Mouse (Mus musculus) T-helper 2 cell (primary cell): ENCODE data around the gene Odf3b.

Source experiments
- in situ Hi-C: fragments of 300-600 bp; cut with MboI, MseI; formaldehyde crosslinking; loops from one replicate; pipeline ENCODE4 v1.15.1; 2025; ENCODE audit warnings: high pct_unique_total_duplicates

The Odf3b gene

DNA sequence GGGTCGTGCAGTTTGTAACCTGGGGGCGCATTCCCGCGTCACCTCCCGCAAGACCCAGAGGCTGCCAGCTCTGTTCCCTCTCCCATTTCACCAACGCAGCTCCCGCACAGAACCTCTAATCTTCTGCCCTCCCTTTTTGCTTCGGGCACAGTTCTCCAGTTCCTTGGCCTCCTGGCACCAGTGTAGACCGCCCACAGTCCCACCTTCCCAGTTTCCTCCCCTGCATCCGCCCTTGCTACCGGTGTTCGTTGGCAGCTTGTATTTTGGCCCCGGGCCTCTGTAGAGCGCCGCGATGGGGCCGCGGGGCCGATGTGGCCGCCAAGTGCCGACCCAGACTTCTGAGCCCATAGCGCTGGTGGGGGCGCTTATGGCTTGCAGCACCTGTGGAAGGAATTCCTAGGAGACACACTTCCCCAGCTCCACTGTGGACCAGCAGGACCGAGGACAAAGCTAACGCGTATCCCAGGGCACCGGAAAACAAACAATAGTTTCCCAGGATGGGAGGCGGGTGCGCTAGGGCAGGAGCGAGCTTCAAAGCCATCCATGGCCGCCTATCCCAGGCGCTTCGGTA is at the start of gene Odf3b:
Odf3b (minus strand) TSS at position 452 of the 571 bp plus-strand sequence.
- in situ Hi-C loops, result no loop called here

DNA sequence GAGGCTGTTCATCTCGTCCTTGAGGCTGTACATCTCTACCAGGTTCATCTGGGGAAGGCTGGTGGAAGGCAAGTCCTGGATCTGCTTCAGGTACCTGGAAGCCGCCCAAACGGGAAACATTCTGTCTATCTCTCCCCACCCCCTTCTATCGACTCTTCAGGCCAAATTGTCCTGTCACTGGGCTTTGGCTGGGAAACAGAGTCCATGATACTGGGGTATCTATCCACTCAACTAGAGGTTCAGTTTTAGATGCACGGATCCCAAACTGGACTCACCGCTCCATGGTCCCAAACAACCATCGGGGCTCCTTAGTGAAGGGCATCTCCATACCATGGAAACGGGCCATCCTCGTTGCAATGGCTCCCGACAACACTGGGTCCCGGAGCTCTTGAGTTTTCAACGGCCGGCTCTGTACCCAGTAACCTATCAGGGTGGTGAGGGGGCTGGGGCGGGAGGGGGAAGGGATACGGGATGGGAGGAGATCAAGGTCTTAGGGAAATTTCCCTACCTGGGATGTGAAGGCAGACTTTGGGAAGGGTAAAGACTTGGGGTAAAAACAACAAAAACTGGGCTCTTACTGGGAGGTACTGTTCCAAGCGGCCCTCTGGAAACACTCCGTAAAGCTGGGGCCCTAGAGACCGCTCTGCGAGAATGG is 49.2 kb upstream of the Odf3b start:
- in situ Hi-C loops, result no loop called here

DNA sequence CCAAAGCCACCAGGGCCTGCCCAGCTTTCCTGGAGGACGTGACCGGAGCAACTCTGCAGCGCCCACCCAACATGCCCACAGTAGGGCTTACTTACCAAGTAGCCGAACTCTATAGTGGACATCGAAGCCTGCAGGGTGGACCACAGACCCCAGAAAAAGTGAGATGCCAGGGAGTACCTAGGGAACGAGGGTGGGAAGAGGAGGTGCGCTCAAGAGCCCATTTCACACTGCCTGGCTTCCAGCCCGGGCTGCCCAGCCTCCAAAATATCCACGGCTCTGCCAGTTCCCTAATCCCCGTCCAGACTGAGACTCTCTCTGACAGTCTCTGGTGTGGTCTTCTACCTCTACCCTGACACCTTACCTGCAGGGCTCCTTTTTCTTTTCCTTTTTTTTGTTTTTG is 47.6 kb upstream of the Odf3b start:
- in situ Hi-C loops, result no loop called here

DNA sequence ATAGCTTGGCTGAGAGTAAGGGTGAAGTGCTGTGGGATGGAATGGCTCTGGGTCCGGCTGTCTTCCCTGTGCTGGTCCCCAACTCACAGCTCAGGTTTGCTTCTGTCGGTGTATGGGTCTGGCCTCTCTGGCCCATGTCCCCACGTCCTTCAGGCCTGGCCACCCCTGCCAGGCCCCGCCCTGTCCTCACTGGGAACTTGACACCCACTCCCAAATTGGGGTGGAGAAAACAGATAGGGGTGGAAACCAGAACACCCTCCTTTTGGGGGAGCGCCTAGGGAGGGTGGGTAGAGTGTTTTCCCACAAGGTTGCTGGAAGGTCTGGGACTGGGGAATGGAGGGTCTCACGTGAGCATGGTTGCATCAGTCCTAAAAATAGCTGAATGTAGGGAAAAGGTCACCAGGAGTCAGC is 46.6 kb upstream of the Odf3b start, which contains the start of gene Cpt1b:
Cpt1b (minus strand) TSS at position 153 of the 411 bp plus-strand sequence.
- in situ Hi-C loops, result no loop called here

DNA sequence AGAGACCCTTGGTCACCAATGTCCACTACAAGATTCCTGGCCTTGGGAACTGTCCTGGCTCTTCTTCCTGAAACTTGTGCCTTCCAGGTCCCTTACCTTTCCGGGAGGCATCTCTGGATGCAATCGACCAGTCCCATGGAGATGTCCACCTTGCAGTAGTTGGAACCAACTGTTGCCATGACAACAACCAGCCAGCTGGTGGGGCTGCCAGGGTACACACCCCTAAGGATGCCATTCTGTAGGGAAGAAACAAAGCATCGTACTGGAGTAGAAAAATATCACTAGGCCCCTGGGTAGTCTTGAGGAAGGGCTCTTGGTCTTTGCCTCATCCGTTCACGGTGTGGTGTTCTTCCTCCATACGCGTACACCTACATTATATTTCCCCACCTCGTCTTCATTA is 45.5 kb upstream of the Odf3b start:
- in situ Hi-C loops, result no loop called here

DNA sequence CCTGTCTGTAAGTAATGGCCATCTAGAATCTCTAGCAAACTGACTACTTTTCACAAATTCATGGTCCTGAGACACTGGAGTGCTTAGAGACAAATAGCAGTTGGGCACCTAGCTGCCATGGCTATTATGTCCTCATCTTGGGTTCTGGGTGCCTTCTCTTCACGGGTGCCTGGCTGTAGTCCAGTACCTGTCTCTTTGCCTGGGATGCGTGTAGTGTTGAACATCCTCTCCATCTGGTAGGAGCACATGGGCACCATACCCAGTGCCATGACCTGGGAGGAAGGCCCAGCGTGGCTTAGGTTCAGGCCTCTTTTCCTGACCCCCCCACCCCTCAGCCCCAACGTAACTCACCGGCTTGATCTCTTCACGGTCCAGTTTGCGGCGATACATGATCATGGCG is 42.9 kb upstream of the Odf3b start:
- in situ Hi-C loops, result no loop called here

DNA sequence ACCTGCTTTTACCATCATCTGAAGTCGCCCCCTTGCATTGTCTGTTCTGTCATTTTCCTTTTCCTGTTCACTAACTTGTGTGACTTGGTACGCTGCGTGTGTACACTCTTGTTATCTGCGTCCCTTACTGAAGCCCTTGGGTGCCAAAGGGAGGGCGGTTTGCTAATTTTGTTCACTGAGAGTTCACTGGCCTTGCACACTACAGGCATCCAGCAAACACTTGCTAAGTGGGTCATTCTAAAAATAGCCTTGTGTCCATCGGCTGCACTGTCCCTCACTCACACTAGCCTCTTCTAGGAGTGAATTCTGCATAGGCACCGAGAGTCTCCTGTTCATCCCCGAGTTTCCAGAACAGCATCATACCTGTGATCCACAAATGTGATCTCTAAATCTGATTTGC is 36.2 kb upstream of the Odf3b start:
- in situ Hi-C loops, result no loop called here

DNA sequence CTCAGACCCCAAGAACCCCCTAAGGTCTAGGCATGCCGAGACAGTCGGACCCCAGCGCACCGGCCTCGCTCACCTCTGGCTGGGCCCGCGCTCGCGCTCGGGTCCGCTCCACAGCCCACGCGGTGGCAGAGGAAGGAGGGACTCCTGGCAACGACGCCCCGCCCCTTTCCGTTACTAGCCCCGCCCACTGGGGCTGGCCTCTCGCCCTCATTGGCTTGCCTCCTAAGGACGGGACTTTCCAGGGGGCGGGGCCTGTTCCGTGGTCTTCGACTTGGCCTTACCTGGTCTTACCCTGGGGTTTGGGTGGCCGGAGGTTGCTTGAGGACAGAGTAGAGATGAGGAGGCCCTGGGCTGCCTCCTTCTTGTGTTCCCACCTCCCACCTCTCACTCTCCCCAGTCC is 31.0 kb upstream of the Odf3b start, which contains the start of gene Syce3:
Syce3 (minus strand) TSS at position 386 of the 400 bp plus-strand sequence.
- in situ Hi-C loops, result no loop called here

DNA sequence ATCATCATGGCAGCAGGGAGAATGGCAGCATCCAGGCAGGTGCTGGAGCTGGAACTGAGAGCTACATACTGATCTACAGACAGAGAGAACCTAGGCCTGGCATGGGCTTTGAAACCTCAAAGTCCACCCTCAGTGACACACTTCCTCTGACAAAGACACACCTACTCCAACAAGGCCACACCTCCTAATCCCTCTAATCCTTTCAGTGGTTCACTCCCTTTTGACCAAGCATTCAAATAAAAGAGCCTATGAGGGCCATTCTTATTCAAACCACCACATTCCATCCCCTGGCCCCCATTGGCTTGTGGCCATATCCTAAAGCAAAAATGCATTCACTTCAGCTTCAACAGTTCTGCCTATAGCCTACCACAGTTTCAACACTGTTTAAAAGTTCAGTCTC is 27.6 kb upstream of the Odf3b start:
- in situ Hi-C loops, result no loop called here

DNA sequence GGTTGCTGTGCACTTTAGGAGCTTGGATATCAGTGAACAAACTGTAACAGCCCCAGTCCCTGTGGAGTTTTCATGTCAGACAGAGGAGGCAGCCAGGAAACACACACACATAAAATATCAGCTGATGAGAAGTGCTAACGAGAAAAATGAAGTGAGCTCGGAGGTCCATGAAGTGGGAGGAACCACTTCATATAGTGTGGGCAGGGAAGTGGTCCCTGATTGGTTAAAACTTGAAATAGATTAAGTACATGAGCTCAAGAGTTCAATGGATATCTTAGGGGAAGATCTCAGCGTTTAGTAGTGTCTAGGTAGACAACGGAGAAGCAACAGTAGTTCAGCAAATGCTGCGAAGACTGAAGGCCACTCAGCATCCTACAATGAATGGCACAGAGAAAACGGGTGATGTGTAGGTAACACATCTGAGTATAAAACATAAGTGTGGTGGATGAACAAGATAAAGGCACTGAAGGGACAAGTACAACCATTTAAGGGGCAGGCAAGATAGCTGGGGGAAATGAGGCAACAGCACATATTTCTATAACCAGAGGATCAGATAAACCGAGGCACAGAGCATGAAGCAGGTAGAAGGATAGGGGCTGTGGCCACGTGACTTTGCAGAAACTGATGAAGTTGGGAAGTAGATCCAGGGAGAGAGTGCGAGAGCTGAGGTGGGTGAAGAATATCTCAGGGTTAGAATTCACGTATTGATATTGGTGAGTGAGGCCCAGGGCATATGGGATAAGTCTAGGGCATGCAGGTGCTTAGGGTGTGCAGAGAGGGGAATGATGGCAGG is 25.9 kb upstream of the Odf3b start:
- in situ Hi-C loops, result no loop called here

DNA sequence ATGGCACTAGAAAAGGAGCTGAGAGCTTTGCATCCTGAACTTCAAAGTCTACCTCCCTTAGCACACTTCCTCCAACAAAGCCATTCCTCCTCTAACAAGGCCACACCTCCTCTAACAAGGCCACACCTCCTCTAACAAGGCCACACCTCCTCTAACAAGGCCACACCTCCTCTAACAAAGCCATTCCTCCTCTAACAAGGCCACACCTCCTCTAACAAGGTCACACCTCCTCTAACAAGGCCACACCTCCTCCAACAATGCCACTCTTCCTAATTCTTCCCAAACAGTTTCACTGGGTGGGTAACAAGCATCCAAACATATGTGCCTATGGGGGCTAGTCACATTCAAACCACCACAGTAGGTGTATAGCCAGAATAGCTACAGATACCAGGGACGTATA is 23.4 kb upstream of the Odf3b start:
- in situ Hi-C loops, result no loop called here

DNA sequence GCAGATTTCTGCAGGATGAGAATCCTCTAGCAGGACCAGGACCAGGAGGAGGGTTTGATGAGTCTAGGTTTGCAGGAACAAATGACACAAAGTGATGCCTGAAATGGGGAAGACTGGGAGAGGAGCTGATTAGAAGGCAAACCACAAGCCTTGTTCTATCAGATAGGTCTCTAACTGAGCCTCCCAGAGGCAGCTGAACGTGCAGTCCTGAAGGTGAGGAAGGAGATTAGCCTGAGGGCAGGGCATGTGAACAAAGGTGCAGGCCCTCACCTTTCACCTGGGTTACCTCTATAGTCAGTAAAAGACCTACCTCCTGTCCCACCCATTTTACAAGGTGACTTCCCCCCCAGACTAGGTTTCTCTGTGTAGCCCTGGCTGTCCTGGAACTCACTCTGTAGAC is 20.6 kb upstream of the Odf3b start:
- in situ Hi-C loops, result no loop called here

DNA sequence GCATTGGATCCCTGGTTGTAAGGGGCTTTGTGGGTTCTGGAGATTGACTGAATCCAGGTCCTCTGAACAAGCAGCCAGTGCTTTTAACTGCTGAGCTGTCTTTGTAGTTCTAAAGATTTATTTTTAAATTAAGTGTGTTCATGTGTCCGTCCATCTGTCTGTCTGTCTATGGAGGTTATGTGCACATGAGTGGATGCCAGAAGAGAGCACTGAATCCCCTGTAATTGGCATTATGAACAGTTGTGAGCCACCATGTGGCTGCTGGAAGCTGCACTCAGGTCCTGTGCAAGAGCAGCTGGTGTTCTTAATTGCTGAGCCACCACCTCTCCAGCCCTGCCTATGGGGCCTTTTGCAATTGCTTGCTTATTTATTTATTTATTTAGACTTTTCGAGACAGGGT is 19.1 kb upstream of the Odf3b start:
- in situ Hi-C loops, result no loop called here

DNA sequence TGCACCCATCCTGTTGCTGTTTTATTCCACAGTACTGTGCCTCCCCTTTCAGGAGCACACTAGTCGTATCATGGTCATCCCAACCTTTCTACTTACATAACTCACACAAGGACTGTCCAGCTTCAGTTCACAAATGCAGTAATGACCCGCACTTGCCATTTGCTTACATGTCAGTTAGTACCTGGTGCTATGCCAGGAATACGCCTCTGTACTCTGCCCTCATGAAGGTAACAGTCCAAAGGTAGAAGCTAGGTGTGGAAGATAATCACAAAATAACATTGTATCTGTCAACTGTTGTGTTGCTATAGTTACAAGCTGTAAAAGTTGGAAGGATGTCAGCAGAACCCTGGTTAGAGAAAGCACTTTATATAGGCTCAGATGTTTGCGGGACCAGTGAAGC is 17.8 kb upstream of the Odf3b start:
- in situ Hi-C loops, result no loop called here

DNA sequence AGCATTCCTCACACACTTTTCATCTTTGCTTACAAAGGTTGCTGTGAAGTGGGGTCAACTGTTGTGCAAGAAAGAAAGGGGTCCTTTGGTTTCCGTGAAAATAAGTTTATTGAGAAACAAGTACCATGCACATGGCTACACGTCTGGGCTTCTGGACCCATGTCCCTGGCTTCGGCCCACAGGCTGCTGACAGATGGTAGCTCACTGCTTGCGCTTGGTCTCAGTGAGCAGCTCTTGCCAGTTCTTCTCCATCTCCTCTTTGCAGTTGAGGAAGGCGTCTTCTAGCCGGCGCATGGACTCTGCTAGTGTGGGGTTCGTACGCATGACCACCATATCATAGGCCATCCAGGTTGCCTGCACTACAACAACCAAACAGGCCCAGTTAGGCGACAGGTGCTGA is 11.0 kb upstream of the Odf3b start:
- in situ Hi-C loops, result no loop called here

DNA sequence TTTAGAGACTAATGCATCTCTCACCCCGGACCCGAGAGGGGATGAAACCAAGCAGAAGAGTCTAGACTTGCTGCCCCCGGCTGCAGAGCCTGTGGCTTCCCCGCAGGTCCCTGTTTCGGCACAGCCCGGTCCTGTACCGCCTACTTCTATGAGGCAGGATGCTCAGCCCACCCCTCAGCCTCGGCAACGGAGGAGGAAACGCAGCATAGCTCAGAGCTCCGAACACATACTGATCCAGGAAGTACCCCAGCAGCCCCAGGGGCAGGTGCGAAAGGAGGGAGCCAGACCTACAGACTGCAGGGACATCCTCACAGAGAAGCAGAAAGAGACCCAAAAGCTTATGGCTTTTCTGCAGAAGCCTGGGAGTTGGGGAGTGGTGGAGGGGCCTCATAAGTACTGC is 8.0 kb upstream of the Odf3b start:
- in situ Hi-C loops, result no loop called here

DNA sequence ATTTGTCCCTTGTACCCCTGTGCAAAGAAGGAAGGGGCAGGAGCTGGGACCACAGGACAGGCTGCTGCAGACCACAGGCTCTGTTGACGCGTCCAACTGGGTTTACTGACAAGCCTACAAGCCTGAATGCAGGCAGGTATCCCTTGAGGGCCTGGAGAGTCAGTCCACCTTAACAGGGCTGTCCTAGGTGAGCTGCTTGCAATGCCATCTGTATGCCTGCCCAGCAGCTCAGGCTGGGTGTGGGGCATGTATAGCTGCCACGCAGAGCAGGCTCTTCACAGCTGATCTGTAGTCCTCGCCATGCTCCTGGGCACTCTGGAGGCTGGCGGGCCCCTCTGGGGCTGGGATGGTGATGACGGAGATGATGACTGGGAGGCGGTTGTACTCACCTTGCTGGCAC is 5.5 kb upstream of the Odf3b start, which contains the start of gene Klhdc7b:
Klhdc7b (plus strand) TSS at position 301 of the 400 bp plus-strand sequence.
- in situ Hi-C loops, result loop anchor here (5.0 kb wide), 1 partner anchor 42 kb away; no protein-coding TSS in a partner anchor

DNA sequence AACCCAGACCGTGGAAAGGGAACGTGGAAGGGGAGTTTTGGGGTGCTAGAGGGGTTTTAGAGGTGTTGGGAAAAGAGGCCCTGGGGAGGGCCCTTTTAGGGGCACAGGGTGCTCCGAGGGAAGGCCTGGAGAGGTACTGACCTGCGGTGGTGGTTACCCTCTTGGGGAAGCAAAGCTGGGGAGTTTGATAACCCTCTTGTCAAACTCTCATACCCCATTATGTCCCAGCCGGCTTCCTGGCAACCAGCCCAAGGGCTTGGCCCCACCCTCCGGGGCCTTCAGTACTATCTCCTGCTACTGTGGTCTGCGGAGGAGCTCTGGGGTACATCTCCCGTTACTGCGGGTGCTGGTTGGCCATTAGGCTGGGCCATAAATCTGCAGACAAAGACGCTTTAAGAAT is 347 bp upstream of the Odf3b start:
- in situ Hi-C loops, result no loop called here

DNA sequence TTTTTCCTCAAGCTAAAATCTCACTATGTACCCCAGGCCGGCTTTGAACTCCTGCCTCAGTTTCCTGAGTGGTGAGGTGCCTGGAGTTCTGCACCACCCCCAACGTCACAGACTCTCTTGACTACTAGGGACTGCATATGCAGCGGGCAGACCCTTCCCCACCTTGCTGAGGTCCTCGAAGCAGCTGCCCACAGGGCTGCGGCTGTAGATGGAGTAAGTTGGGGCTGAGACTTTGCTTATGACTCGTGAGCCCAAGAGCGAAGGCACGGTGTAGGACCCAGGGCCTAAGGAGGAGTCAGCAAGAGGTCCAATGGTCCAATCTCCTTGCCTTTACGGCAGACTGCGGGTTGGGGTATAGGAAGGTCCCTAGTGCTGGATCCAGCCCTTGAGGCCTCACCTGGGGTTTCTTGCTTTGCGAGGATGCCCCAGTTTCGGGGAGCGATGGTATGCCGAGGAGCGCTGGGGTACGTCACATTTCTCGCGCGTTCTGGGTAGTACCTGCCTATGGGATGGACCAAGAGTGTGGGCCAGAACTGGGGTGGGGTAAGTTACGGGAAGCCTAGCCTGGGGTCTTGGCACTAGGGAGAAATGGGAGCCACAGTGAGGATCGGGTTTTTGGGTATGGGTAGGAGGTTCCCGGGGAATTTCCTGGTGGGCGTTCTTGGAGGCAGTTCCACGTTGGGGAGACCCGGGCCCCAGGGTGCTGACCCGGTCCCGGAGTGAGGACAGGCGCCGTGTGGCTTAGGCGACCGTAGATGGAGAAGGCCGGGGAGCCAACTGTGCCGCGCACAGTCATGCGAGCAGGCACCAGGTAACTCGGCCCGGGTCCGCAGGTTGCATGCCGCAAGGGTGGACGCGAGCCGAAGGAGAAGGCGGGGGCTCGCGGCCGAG is 899 bp downstream of the Odf3b start:
- in situ Hi-C loops, result no loop called here

DNA sequence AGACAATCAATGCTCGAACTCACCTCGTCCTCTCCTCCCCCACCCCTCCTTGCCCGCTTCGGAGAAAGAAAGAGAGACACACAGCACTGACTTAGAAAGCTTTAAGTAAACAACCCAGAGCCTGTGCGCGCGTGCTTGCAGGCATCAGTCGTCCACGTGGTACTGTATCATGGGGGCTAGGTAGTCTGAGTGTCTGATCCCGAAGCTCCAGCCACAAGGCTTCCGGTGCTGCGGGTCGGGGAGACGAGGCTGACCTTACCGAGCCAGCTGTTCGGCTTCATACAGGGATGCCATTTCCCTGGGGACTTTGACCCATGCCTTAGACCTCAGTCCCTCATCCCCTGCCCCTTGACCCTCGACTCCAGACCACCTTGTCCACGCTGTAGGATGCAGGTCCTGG is 1.7 kb downstream of the Odf3b start:
- in situ Hi-C loops, result no loop called here

DNA sequence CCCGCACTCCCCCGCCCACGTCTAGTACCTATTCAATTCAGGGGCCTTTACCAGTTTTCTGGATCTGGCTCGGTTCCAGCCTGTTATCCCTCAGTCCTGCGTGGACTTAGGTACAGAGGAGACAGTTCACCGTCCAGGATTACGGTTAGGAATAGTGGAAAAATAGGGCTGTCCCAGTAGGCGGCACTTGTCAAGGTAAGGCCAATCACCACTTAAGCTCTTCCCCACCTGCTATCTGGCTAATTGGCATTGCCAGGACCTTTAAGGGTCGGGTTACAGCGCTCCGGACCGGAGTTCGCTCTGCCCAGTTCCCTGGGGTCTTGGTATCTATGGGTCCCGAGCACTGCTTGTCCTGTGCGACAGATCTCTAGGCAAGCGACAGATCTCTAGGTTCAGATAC is 2.1 kb downstream of the Odf3b start, which contains the start of gene Tymp:
Tymp (minus strand) TSS at position 83 of the 400 bp plus-strand sequence.
- in situ Hi-C loops, result no loop called here

DNA sequence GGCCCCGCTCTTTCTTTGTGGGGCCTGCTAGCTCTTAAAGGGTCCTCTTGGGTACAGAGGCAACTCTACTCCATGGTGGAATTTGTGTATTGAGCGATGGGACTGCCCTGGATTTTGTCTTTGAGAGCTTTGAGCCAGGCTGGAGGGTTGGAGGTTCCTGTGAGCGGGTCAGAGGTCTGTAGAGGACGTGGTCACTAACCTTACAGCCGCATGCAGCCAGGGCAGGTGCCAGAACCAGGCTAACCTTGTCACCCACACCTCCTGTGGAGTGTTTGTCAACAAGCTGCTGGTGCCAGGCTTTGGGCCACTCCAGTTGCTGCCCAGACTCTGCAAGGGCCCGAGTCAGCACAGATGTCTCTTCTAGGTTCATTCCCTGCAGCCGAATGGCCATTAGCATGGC is 3.0 kb downstream of the Odf3b start:
- in situ Hi-C loops, result no loop called here
